In genomic region chr13:34973149-34973548, GRCm38 (mm10) we compare ENCODE assay signal across 11 mouse cellular contexts. TPM values are rescaled to one million over a fixed set of nuclear protein-coding genes. Genes with fewer than 3 reads are reported as not detected.
DNase-seq lines count a peak whose midpoint lies in the region; ATAC-seq and TF ChIP-seq lines count a peak whose summit lies in the region.
"Had no signal": no experiment of that assay in that cellular context is flagged by ENCODE, and none has a peak within 500 bp of the region (broad histone marks: within the 10 kb centered on the region; RNA-seq: fewer than 3 reads in every experiment).

No protein-coding gene starts in this region.

- no peak overlapping the region for H3K4me2 ChIP-seq in kidney, embryonic 16.5 days (replicated peaks; ENCODE audit: low read depth, low read length)
- H3K4me2 ChIP-seq: stomach, embryonic 15.5 days had no signal

- no peak for TF ChIP-seq POLR2A in kidney, adult 2 months (IDR thresholded peaks at IDR 0.05; ENCODE audit: low read depth, low read length)

- no peak overlapping the region for H3K27ac ChIP-seq in kidney, adult 2 months (ENCODE audit: insufficient read depth, low read depth, low read length)
- H3K27ac ChIP-seq in kidney, embryonic 16.5 days (ENCODE audit: low read length): no peak overlapping the region
- H3K27ac ChIP-seq: stomach, embryonic 15.5 days had no signal

- peak; percentile 64 for DNase-seq in kidney, adult 2 months
- DNase-seq in CD4-positive, CD25-positive, alpha-beta regulatory T cell, adult 2 months (ENCODE audit: low read depth, low spot score): peak; percentile 76
- peak; percentile 70 for DNase-seq in R1 (ENCODE audit: low read depth, low spot score)
- DNase-seq in spleen, postnatal 10 days (ENCODE audit: low spot score in 2 of 2): no peak
- DNase-seq in gastrocnemius, adult 18-20 months (ENCODE audit: low spot score): no peak
- DNase-seq in left cerebral cortex, adult 11 months (ENCODE audit: low spot score): no peak
- DNase-seq: adrenal gland, postnatal 10 days had no signal

- no peaks in the 10 kb centered on the region for H3K9me3 ChIP-seq in kidney, embryonic 16.5 days (ENCODE audit: low read length)
- H3K9me3 ChIP-seq: stomach, embryonic 15.5 days had no signal

- H3K9ac ChIP-seq in kidney, embryonic 16.5 days (replicated peaks; ENCODE audit: low read length): no peak overlapping the region
- H3K9ac ChIP-seq: stomach, embryonic 15.5 days had no signal

- peaks cover 5% of the 10 kb centered on the region for H3K36me3 ChIP-seq in kidney, adult 2 months (ENCODE audit: control insufficient read depth, insufficient read depth, low read length)
- peaks cover 14% of the 10 kb centered on the region for H3K36me3 ChIP-seq in kidney, embryonic 16.5 days (ENCODE audit: insufficient read depth, low read length)

- no peaks in the 10 kb centered on the region for H3K4me1 ChIP-seq in kidney, adult 2 months (ENCODE audit: control insufficient read depth, insufficient read depth, low read length)
- H3K4me1 ChIP-seq in kidney, embryonic 16.5 days (ENCODE audit: insufficient read depth, low read length): no peaks in the 10 kb centered on the region
- H3K4me1 ChIP-seq: stomach, embryonic 15.5 days had no signal

- WGBS in kidney, adult 2 months: 41% methylated on average over 1 of the region's 1 CpGs
- 45% methylated on average over 1 of the region's 1 CpGs for WGBS in kidney, embryonic 16.5 days

- ATAC-seq in kidney, embryonic 16.5 days (ENCODE audit: low FRiP score, low TSS enrichment): no peak
- ATAC-seq in inflammation-experienced regulatory T-cells, adult 6 months: peak; percentile 63

- H3K27me3 ChIP-seq in kidney, adult 2 months (replicated peaks; ENCODE audit: control insufficient read depth, insufficient read depth, low read length): no peaks in the 10 kb centered on the region
- no peaks in the 10 kb centered on the region for H3K27me3 ChIP-seq in kidney, embryonic 16.5 days (ENCODE audit: insufficient read depth, low read length)
- H3K27me3 ChIP-seq: stomach, embryonic 15.5 days had no signal

- 0 out of 2 replicates have a peak, but pooled peaks have one; percentile 11 for TF ChIP-seq CTCF in kidney, adult 2 months (conservative IDR thresholded peaks at IDR 0.05; ENCODE audit: insufficient read depth, insufficient read length, low read depth, low read length)

- H3K4me3 ChIP-seq in kidney, adult 2 months (ENCODE audit: insufficient read depth, low read depth, low read length): no peak overlapping the region
- no peak overlapping the region for H3K4me3 ChIP-seq in kidney, embryonic 16.5 days (ENCODE audit: low read length)
- H3K4me3 ChIP-seq: stomach, embryonic 15.5 days had no signal

RNA-seq across cellular contexts. Expression of gene Eci3, which starts 9.5 kb away (rescaled TPM):
- 106 and 129 TPM in 2 replicates for polyA plus RNA-seq in kidney, adult 2 months (2012; rRNA removed)
- 4.5 and 6.5 TPM in 2 replicates for polyA plus RNA-seq in kidney, embryonic 16.5 days (2015; fragmentation: Nextera tagmentation; extraction: Ambion mirVana)
- polyA plus RNA-seq in inflammation-experienced regulatory T-cells, adult 6 months (2017; shearing (Covaris generic)): under 1 TPM in 1 of 3 experiments, not detected in 2; 0.78 TPM
- under 1 TPM; 0.66 to 0.83 TPM for total RNA-seq in gastrocnemius, adult 18-20 months (2021)

RNA-seq across cellular contexts. Expression of gene 4933417A18Rik, which starts 48.9 kb away (rescaled TPM):
- not detected in 2 replicates for polyA plus RNA-seq in kidney, adult 2 months (2012; rRNA removed)
- polyA plus RNA-seq in kidney, embryonic 16.5 days (2015; fragmentation: Nextera tagmentation; extraction: Ambion mirVana): not detected in 2 replicates
- not detected for polyA plus RNA-seq in inflammation-experienced regulatory T-cells, adult 6 months (2017; shearing (Covaris generic))
- total RNA-seq in gastrocnemius, adult 18-20 months (2021): not detected
- total RNA-seq: adrenal gland, postnatal 10 days; left cerebral cortex, adult 18-20 months had no signal
- polyA plus RNA-seq: stomach, embryonic 15.5 days had no signal

RNA-seq across cellular contexts. Expression of gene Fam217a, which starts 49.0 kb away (rescaled TPM):
- polyA plus RNA-seq in kidney, adult 2 months (2012; rRNA removed): 1.8 and 2.0 TPM in 2 replicates
- 4.6 and 5.5 TPM in 2 replicates for polyA plus RNA-seq in kidney, embryonic 16.5 days (2015; fragmentation: Nextera tagmentation; extraction: Ambion mirVana)
- not detected for polyA plus RNA-seq in inflammation-experienced regulatory T-cells, adult 6 months (2017; shearing (Covaris generic))
- not detected for total RNA-seq in gastrocnemius, adult 18-20 months (2021)

RNA-seq across cellular contexts. Expression of gene Eci2, which starts 53.7 kb away (rescaled TPM):
- 76.2 and 82.5 TPM in 2 replicates for polyA plus RNA-seq in kidney, adult 2 months (2012; rRNA removed)
- 144 and 147 TPM in 2 replicates for polyA plus RNA-seq in kidney, embryonic 16.5 days (2015; fragmentation: Nextera tagmentation; extraction: Ambion mirVana)
- polyA plus RNA-seq in inflammation-experienced regulatory T-cells, adult 6 months (2017; shearing (Covaris generic)): 100 to 1,000 TPM in 1 of 3 experiments, 10 to 100 TPM in 2; 89.0 to 105 (median 99.2) TPM
- 10 to 100 TPM; 81.3 to 81.5 TPM for total RNA-seq in gastrocnemius, adult 18-20 months (2021)

Comparison
In these comparisons a context has a peak if more than half of its experiments do, and no peak if none do; other contexts are left out.
1. RNA of gene Eci3, which starts 9.5 kb away (polyA plus RNA-seq): 106 to 129 TPM in kidney, adult 2 months; 4.5 to 6.5 TPM in kidney, embryonic 16.5 days and 0.78 TPM in inflammation-experienced regulatory T-cells, adult 6 months; every median in the first group is over 10 times any median in the second.
2. DNase-seq: peak in kidney, adult 2 months (single experiment), CD4-positive, CD25-positive, alpha-beta regulatory T cell, adult 2 months (single experiment) and R1 (single experiment); none in spleen, postnatal 10 days (0 of 2), gastrocnemius, adult 18-20 months (single experiment) and left cerebral cortex, adult 11 months (single experiment).